Mouse (Mus musculus) heart, adult 8-10 months (tissue): ENCODE measurements around the gene Ube2t. TPM values are rescaled to one million over a fixed set of nuclear protein-coding genes. Genes with fewer than 3 reads are reported as not detected.
A peak's percentile ranks its signal among the peaks of the same experiment; 100 is the strongest.

Experiments
- DNase-seq: peaks from one replicate; pipeline ENCODE4 v3.0.0; 2022; ENCODE audit warnings: low spot score
- total RNA-seq, 4 experiments: library from RNA; stranded (reverse); gene quantifications; 2 replicates each; pipeline ENCODE4 v1.2.4; 2022

Ube2t gene
- total RNA-seq, result 1 to 10 TPM; 5.3 to 9.7 (median 7.4) TPM

DNA sequence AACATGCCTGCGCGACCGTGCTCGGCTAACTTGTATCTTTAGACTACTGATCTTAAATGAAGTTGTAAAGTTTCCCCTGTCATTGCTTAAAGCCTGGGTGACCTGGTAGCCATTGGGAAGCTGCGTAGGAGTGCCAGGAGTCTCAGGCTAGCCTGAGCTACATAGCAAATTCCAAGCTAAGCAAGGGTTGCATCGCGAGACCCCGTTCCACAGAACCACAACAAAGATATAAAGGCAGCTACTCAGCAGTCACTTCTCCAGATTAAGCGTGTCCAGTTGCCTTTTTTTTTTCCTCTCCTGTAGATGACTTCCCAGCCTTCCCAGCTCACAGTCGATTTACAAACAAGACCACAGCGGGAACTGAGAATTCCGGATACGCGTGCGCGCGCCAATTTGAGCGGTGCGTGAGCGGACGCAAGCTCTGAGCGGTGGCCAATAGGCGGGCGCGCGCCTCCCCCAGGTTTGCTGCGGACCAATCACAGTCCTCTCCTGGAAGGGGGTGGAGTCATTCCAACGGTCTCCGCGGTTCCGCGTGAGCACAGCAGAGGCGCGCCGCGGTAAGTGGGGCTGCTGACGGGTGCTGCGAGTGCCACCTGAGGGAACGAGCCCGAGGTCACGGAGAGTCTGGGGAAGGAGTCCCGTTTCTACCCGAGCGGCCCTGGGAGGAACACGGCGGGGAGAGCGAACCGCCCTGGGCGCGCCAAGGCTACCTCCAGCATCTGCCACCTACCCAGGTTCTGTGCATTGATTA, at the start of gene Ube2t:
Gene Ube2t (plus strand): TSS at position 513 of the 751 bp plus-strand sequence.
- DNase-seq, result peak; percentile 96

DNA sequence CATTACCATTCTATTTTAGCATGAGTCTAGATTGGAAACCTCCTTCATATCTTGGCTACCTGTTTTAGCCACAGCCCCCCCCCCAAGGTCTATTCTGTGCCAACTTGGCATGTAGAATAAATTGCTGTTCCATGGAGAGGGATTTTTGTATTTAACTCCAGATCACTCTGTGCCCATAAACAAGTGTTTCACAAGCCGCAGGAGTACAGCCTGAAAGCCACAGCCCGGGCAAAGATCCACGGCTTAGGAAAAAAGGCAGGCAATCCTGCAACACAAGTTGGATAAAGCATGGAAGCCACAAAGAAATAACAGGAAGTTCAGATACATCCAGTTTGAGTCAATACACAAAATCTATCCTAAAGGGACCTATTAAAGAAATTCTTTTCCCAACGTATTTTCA, 48.8 kb upstream of the Ube2t start:
- DNase-seq, result peak; percentile 54

DNA sequence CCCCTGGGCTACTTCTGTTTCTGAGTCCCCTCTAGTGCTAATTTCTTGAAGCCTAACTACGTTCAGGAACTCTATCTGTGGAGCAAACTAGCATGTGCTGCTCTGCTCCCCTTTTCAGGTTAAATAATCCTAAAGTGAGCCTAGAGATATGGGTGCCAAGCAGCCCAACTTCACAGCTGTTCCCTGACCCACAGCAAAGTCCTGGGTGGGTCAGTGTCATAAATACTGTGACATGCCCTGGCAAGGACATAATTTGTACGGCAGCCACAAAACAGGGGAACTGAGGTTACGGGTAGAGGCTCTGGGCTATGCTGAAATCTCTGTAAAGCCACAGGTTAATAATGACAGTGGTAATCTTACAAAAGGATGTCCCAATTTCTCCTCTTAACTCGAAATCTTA, 46.9 kb upstream of the Ube2t start:
- DNase-seq, result no peak

DNA sequence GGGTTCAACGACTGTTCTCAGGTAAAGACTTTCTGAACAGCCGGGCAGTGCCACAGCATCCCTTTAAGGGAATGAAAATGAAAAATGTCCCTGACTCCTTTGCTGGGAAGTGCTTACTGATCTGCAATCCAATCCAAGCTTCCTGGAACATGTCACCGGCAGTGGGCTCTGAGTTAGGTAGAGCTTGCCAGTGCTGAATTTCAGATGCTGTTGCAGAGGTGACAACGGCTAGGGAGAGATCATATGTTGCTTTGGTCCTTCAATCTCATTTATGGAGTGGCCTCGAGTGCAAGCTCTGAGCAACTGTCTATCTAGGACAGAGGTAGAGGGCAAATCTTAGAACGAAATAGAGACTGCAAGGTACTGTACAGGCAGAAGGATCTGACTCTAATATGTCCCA, 43.4 kb upstream of the Ube2t start:
- DNase-seq, result no peak

DNA sequence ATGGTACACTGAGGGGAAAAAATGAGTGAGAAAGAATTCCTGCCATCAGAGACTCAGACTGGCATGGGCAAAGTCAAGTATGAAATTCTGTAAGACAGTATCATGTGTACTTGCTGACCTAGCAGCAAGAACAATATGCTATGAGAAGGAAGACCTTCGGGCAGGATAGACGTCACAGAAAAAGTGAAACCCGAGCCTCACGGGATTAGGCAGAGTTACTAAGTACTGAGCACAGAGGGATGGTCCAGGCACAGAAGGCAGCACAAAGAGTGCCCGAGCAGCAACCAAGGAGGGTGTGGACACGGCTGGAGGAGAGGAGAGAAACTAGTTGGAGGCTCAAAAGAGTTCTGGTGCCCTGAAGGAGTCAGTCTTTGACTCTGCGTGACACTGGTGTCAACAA, 29.9 kb upstream of the Ube2t start:
- no peak for DNase-seq

DNA sequence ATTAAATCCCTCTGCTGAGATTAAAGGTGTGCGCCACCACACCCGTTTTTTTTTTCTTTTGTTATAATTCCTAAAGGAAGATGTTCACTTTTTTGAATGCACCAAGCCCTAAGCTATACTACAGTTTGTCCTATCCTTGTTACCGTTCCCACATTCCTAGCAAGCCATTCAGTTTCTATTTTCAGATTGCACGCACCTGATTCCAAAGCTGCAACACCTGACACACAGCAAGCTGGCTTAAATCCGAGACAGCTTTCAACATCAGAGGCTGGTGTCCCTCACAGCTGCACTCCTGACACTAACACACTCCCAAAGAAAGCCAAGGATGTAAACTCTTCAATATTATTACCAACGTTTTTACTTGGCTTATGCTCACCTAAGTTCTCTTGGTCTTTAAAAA, 26.0 kb upstream of the Ube2t start:
- DNase-seq, result peak; percentile 47

DNA sequence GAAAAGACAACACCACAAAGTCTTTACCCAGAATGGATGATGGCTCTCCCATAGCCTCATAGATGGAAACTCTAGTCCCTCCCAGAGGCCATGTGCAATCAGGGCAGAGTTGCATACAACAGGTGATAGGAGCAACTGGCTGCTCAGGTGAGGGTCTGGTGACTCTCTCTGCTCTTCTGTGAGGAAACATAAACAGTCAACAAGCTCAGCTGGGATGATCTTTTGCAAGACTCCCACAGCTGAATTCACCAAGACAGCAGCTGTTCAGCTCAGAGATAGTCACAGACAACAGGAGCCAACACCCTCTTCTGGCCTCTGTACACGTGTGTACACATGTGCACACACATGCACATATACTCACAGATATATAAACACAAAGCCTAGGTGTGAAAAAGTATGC, 24.1 kb upstream of the Ube2t start:
- no peak for DNase-seq

DNA sequence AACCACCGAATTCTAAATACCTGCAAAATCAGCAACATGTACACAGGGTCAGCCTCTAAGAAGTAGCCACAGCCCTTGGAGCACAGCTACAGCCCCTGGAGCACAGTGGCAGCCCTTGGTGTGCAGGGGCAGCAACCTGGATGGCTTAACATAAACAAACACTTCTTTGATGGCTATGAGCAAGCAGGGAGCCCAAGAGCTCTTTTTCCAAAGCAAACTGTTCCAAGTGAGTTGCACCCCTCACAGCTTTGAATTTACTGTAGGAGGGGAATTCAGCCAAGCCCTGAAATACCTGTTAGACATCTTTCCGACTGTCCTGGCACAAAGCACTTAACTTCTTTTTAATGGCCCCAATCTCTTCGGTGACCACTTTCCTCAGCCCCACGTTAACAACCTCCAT, 21.5 kb upstream of the Ube2t start:
- no peak for DNase-seq

DNA sequence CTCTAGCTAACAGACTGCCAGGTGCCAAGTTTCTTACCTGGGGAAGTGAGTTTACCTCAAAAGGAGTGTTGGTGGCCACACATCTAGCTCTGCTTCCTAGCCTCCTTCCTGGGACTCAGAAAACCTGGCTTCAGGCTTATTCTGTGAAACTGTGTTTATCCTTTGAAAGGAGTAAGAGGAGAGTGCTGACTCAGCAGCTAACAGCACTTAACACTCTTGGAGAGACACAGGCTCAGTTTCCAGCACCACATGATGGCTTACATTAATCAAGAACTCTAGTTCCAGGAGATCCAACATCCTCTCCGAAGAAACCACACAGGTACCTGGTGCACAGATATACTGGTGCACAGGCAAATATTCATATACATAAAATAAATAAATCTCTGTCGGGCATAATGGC, 19.5 kb upstream of the Ube2t start:
- DNase-seq, result no peak

DNA sequence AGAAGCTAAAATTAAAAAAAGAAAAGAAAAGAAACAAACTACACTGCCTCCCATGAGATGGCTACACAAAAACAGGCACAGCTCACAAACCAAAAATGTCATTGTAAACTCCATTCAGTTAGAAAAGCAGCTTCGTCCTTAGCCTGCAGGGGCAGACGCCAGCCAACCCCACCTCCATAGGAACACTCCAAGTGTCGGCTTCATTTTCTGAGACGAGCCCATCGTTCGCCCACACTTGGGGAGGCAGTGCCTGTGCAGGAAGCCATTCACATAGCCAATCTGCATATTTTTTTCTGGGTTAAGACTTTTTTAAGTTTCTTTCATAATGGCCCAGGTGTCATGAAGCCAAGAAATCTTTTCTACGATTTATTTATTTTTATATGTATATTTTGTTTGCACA, 14.8 kb upstream of the Ube2t start:
- DNase-seq, result no peak

DNA sequence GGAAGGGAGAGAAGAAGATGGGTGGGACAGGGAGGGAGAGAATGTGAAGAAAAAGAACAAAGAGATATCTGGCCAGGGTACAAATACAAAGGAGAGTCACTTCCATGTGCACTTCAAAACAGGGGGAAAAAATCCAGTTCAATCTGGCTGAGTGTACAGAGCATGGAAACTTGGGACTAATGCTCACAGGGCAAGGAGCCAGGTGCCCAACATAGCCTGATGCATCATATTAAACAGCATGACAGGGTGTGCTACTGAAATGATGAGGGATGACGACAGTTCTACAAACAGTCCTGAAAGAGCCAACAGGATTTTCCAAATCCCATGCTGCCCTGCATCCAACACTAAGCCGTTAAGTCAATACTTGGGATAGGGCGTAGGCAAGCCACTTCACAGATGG, 12.4 kb upstream of the Ube2t start:
- no peak for DNase-seq

DNA sequence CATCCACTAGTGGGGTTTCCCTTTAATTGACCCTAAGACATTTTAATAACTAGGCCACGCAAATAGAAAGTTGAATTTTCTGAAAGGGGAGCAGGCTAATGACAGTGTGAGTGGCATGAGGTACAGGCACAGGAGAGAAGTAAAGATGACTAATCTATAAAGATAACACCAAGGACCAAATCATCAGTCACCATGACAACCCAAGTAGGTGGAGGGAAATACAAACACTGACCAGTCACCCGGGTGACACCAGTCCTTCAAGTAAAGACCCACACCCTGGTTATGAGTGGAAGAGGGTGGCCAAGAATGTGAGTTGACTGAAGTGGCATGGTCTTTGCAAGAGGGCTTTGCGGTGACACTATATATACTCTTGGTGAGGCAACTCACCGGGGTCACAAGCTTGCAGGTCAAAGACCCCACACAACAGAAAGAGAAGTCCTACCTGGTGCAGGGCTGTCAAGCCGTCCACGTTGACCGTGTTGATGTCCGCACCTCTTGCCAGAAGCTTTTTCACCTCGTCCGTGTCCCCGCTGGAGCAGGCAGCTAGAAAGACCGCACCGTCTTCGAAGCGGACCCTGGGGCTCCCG, 7.2 kb upstream of the Ube2t start:
- DNase-seq, result no peak

DNA sequence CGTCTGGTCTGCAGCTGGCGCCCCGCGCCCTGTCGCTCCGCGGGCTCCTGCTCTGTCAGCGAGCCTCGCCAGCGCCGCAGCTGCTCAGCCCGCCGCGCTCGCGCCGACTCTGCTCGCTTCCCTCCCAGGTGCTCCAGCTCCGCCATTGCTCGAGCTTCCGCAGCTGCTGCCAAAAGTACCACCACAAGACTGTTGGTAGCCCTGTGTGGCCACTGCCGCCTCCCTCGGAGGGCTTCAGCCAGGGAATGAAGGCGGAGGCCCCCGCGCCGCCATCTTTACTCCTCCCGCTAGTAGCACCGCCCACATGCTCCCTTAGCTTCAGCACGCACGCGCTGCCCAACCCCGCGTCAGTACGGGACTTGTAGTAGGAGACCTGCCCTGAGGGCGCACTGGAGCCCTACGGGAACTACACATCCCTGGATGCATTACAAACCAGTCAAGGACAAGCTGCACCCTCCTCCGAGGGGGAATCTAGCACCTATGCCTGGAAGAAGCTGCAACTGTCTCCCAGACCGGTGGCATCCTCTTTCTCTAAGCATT, 6.7 kb upstream of the Ube2t start, which contains the start of gene Ppp1r12b:
Gene Ppp1r12b (minus strand): TSS at position 306 of the 540 bp plus-strand sequence.
- peak; percentile 96 for DNase-seq

DNA sequence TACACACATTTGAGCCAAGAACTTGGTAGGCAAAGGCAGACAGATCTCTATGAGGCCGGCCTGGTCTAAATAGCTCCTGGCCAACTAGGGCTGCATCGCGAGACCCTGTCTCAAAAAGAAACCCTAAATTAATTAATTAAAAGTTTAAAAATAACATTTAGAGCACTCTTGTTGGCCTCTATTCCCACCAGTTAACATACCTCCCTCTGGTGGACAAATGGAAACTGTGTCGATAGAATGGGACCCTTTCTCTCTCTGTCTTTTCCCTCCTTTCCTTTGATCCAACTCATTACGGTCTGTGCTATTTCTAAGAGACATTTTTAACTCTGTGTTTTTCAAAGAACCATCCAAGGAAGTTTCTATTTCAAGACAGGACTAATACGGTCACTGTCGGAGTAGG, 1.7 kb upstream of the Ube2t start:
- DNase-seq, result no peak

DNA sequence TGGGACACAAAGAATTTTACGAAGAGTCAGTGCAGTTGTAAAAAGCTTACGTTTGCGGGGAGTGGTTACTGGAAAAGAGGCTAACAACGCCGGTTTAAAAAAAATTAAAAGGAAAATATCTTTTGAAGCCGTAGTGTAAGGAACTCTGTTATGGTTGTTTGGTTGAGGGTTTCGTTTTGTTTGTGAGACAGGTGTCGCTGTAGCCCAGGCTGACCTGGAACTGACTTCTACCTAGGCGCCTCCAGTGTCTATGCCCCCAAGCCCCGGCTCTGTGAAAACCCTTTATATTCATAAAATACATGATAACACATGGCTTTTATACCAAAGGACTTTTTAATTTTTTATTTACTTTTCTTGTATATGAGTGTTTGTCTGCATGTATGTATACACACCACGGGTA, 456 bp downstream of the Ube2t start:
- DNase-seq, result no peak

DNA sequence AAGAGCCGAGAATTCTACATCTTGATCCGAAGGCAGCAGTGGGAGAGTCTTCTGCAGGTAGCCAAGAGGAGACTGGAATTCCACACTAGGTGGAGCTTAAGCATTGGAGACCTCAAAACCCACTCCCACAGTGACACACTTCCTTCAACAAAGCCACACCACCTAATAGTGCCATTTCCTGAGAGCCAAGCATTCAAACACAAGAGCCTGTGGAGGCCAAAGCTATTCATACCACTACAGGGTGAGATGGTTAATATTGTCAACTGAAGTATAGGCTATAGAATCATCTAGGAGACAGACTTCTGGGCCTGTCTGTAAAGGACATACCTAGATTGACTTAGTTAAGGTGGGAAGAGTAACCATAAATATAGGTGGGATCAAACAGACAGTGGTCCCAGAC, 3.1 kb downstream of the Ube2t start:
- DNase-seq, result no peak

DNA sequence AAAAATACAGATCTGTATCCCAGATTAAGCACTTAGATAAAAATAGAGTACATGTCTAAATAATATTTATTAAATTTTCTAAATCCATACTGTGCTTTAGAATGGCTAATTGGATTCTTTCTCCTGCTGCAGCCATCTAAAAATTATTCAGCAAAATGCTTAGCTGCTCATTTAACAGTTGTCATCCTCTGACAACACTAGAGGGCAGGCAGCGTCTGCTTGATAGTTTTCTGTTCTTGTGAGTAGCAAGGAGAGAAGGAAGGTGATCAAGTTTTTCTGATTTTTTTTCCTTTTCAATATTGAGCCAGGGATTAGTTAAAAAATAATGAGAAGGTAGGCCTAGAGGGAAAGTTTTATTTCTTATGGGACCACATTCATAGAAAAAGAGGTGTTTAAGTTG, 10.6 kb downstream of the Ube2t start:
- no peak for DNase-seq

DNA sequence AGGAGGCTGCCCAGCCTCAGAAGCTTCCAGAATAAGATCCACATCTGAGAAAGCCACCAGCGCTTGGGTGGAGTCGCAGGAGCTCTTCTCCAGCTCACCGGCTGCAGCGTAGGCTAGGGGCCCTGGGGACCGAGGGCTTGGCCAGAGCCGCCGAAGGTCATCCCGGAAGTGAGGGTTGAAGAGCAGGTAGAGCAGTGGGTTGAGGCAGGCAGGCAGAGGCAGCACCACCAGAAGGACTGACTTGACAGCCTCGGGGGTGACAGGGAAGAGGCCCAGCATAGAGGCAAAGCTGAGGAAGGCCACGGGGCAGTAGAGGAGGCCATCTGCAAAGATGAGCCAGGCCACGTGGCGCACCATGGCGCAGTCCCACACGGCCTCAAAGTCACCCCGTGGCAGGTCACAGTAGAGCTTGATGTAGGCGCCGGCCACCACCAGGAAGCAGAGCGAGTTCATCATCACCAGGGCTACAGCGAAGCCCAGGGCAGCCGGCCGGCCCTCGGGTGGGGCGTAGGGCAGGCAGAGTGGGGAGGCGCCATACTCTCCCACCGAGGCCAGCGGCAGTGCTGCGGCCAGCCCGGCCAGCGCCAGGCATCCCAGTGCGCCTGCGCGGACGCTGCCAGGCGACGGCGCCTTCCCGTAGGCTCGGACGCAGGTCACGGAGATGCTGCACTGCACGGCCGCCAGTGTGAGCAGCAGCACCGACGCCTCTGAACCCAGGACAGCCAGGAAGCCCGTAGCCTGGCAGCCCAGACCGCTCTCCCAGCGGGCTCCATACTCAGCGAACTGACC, 25.0 kb downstream of the Ube2t start:
- DNase-seq, result no peak

DNA sequence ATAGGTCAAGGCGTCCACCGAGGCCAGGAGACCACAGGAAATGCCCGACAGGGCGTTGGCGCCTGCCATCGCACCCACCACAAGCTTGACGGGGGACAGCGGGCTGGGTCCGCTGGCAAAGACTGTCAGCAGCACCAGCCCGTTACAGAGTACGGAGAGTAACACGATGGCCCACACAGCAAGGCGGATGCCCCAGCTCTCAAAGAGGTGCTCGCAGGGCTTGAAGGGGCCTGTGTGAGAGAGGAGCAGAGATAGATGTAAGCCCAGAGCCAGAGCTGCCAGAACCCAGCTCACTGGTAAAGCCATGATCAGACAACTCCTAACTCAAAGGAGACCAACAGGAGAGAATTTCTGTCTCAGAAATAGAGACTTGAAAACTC, 25.6 kb downstream of the Ube2t start:
- no peak for DNase-seq

DNA sequence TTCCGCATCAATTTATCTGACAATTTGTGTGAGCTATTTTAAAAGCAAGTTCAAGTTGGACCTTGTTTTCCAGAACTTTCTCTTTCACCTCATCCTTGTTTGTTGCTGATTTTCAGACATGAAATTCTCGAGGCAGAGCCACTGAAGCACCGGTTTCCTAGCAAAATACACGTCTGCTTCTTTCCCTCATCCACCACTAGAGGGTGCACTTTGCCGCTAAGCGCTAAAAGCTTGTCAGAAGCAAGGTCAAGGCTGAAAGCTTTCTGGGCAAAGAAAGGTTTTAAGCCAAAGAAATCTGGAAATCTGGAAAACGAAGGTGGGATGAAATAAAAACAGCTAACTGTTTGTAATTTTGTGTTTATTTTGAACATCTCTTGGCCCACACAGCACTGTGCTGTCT, 27.0 kb downstream of the Ube2t start:
- DNase-seq, result peak; percentile 79

DNA sequence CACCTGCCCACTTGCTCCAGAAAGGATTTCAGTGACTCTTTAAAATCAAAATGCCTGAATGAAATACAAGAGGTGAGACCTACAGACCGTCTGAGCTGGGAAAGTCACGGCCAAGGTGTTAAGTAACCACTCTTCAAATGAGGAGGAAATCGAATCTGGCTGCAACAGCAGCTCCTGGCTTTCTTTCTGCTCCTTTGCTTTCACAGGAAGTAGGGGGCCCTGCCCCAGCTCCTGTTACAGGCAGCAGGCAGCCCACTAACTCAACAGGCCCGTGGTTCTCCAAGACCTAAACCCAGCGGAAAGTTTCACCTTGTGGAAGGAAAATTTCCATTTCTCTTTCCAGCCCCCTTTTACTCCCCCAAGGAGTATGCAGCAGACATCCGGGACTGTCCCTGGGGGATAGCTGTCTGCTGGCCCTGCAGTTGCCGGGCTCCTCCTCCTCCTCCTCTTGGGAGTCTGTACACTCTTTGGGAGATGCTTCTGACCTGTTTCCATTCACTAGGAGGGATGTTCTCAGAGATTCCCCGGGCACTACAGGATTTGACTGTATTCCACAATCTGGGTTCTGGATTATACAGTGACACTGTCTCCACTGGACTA, 29.8 kb downstream of the Ube2t start:
- DNase-seq, result peak; percentile 21

DNA sequence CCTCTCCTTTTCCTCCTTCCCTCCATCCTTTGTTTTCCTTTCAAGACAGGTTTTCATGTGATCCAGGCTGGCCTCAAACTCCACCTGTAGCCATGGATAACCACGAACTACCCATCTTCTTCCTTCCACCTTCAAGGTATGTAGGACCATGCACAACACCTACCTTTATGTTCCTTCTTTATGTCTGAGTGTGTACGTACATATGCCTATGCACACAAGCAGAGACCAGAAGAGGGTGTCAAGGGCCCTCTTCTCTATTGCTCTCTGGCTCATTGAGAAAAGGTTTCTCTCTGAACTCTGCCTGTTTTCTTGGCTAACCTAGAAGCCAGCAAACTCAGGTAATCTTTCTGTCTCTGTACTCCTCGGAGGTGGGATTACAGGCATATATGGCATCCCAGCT, 32.4 kb downstream of the Ube2t start:
- DNase-seq, result no peak
